Mouse (Mus musculus): ENCODE measurements around the gene Slc25a54. TPM values are rescaled to one million over a fixed set of nuclear protein-coding genes. Genes with fewer than 3 reads are reported as not detected.

Slc25a54 gene
- polyA plus RNA-seq (2012; rRNA removed), result not detected in 2 replicates

GRCm38 (mm10) chr3:109080169-109080568 is at the start of gene Slc25a54:
Gene Slc25a54 (plus strand): TSS chr3:109080469.

GRCm38 (mm10) chr3:109122641-109123530 is 42.6 kb downstream of the Slc25a54 start, which contains the start of gene Slc25a24:
Gene Slc25a24 (plus strand): TSS chr3:109123149.

Other genes starting within 250 kb of the Slc25a54 start
- 12.5 TPM in 2 replicates for gene Stxbp3, start 239.9 kb upstream of the Slc25a54 start, polyA plus RNA-seq (2012; rRNA removed)
- gene Fndc7, start 190.5 kb upstream of the Slc25a54 start, polyA plus RNA-seq (2012; rRNA removed), result 0.02 TPM in 2 replicates
- 54.8 and 58.9 TPM in 2 replicates for gene Prpf38b, start 168.7 kb upstream of the Slc25a54 start, polyA plus RNA-seq (2012; rRNA removed)
- gene Henmt1, start 140.6 kb upstream of the Slc25a54 start, polyA plus RNA-seq (2012; rRNA removed), result 0.05 and 0.07 TPM in 2 replicates
- not detected in 2 replicates for gene Gm9857, start 140.0 kb upstream of the Slc25a54 start, polyA plus RNA-seq (2012; rRNA removed)
- 2.0 and 2.5 TPM in 2 replicates for gene Fam102b, start 52.9 kb upstream of the Slc25a54 start, polyA plus RNA-seq (2012; rRNA removed)
- 2.3 and 2.7 TPM in 2 replicates for gene Slc25a24, start 42.7 kb downstream of the Slc25a54 start, polyA plus RNA-seq (2012; rRNA removed)

All from liver, embryonic 14 days (tissue).